Mouse (Mus musculus) MN1 (cell line): ENCODE data around the gene Gm33543.

Source experiments
- DNase-seq: peaks from one replicate; pipeline ENCODE4 v3.0.0-alpha.2; 2016; ENCODE audit warnings: low spot score

The Gm33543 gene

GRCm38 (mm10) chr10:95836530-95837264, 6.0 kb downstream of the Gm33543 start:
- DNase-seq: no peak

DNA sequence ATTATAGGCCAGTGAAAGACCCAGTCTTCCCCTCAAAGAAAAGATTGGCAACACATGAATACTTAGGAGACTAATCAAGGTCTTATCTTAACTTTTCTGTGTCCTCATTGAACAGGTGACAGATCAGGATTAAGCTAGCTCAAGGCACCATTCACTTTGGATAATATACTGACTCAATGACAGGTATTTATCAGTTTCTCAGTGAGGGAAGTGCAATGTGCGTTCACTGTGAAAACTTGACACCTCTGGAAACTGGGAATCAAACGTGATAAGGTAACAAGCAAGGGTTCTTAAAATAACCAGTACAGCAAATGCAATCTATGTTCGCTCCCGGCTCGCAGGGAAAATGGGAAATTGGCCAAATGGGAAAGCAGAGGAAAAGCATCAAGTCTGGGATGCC, 11.8 kb downstream of the Gm33543 start:
- DNase-seq: no peak

- no peak for DNase-seq
Measured at GRCm38 (mm10) chr10:95829471-95829870, 13.3 kb downstream of the Gm33543 start.

DNA sequence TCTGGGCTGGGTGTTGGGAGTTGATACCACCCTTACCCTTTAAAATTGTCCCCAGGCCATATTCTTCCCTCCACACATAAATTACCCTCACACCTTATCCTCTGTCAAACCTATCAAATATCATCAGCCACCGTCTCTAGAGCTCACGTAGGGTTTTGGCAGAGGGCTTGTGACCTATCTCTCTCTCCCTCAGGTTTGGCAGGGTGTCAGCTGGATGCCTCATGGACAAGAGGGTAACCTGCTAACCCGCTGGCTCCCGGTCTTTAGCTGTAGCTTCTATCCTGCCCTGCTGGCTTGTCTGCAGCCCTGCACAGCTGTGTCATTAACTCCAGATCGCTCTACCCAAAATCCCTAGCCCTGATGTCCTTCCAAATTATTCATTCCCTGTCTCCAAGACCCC, 14.4 kb downstream of the Gm33543 start:
- no peak for DNase-seq

DNA sequence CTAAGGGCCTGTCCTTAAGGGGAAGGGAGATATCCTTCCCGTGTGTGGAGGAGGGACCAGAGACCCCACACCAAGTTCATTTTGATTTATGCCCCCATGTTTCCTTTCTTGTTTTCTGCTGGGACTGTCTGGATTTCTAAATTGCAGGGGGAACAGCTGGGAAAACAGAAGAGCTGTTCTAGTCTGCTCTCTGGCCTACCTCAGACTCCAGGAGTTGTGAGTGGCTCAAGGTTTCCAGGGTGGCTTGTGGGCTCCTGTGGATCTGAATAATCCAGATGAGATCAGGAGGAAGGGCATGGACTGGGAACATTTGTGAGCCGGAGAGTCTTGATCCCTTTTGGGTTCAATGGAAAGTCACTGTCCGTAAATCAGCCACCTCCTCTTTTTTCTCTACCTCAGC, 17.1 kb downstream of the Gm33543 start:
- DNase-seq: no peak

GRCm38 (mm10) chr10:95818506-95818905, 24.2 kb downstream of the Gm33543 start:
- no peak for DNase-seq

GRCm38 (mm10) chr10:95817419-95818161, 25.1 kb downstream of the Gm33543 start:
- no peak for DNase-seq

GRCm38 (mm10) chr10:95814351-95814750, 28.4 kb downstream of the Gm33543 start:
- no peak for DNase-seq

GRCm38 (mm10) chr10:95811869-95812268, 30.9 kb downstream of the Gm33543 start:
- no peak for DNase-seq

GRCm38 (mm10) chr10:95801443-95801811, 41.3 kb downstream of the Gm33543 start:
- DNase-seq: no peak

DNA sequence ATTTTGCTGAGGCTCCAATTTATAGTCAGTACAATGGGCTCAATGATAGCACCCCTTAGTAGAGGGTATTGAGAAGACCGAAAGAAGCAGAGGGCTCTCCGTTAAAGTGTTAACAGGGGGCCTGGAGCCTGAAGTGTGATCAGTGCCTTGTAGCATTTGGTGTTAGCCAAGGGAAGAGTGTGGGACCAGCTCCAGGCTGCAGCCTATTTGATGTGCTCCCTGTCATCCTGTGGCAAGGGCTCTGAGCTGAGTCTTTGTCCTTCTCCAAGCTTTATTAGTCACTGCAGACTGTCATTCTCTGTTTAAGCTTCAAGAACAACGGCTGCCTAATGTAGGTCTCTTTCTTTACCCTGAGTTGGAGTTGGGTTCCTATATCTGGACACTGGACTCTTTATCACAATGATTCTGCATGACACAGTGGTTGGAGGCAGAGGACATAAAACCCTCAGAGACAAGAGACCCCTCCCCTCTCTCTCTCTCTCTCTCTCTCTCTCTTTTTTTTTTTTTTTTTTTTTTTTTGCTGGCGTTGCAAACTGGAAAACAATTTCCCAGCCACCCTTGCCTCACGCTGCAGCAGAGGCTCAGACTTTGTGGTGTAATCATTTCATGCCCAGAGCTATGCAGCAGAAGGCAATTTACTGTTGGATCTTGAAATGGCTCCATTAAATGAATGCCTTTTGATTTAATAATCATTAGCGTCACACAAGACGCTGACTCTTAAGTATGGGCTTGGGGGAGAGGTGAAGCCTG, 41.9 kb downstream of the Gm33543 start:
- no peak for DNase-seq

DNA sequence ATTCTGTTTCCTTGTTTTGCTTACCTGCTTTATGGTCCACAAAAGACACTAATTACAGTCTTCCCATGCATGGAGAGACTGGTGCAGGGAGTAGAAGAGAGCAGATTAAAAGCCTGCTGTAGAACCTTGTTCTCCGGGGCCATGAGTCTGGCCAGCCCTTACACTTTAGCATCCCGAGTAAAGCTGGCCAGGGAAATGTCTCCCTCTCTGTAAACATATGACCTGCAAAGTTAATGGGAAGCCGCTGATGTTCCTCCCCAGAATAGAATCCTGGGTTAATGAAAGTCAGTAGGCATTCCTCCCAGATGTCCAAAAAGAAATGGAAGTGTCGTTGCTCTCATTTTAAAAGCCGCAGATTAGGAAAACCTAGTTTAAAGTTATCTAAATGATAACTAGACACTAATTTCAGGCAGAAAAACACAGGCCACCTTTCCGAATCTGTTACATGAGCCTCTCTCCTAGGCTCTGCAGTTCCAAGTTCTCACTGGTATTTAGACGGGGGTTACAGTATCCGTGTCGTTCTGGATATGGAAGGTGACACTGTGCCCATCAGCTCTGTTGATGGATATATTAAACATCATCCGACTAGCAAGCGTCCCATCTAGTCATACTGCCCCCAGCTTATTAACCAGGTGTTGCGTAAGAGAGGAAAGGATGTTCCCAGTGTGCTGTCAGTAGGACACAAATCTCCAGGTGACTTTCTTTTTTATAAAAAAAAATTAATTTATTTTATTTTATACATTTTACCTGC, 44.9 kb downstream of the Gm33543 start:
- DNase-seq: no peak

DNA sequence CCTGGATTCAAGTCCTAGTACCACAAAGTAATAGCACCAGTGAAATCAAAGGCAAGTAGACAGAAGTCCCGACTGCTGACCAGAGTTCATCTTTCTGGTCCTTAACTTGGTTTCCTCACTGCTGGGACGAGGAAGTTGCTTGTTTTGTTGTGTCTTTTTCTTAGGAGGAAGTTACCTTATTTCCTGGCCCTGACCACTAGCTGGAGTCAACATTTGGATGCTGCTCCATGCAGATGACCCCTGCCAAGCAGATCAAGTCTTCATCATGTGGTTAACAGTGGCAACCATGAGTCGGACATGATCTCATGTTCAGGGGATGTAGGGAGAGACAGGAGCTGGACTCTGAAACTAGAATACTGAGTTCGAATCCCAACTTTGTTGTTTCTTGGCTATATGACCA, 47.2 kb downstream of the Gm33543 start:
- no peak for DNase-seq

DNA sequence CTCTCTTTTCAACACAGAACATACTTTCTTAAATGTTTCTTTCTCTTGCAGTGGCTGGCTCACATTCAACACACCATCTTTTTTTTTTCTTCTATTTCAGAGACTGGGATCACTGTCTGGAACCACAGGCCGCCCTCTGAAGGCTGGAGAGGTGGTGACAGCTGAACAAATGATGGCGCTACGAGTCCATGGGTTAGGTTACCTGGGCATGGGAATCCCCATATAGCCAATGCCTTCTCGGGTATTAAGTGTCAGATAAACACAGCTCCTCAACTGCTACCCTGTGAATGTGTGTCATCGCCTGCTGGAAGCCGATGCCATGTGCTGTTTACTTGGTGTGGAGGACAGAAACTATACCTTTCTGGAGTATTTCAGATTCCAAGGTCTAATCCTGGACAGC, 48.0 kb downstream of the Gm33543 start:
- DNase-seq: no peak

- no peak for DNase-seq
Measured at GRCm38 (mm10) chr10:95791427-95791804, 51.3 kb downstream of the Gm33543 start.

DNA sequence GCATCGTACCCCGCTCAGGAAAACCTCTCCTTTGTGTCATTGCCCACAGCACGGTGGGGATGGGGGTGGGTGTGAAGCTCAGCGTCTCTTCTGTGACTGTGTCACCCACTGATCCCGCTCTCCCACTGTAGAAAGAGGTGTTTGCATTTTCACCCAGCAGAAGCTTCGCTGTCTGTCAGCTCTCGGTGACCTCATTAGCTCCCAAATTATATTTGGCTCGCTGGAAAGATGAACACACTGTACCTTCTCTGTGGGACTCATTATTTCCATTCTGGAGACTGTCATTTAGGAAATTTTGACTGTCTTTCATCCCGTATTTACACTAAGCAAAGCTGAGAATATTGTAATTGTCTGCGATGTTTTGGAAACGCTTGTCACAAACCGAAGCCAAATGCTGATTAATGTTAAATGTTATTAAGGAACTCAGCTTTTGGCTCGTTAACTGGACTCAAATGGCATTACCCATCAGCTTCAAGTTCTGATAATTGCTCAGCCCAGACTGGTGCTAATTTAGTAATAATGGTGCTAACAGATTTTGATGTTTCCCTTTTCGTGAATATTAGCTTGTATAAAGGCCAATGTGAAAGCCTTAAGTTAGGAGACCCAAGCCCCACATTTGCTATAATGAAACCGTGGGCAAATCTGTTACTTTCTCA, 51.8 kb downstream of the Gm33543 start:
- DNase-seq: no peak

GRCm38 (mm10) chr10:95787176-95787575, 55.6 kb downstream of the Gm33543 start:
- no peak for DNase-seq

GRCm38 (mm10) chr10:95784837-95785236, 57.9 kb downstream of the Gm33543 start:
- no peak for DNase-seq

- DNase-seq: no peak
Measured at GRCm38 (mm10) chr10:95780881-95781600, 61.7 kb downstream of the Gm33543 start.

DNA sequence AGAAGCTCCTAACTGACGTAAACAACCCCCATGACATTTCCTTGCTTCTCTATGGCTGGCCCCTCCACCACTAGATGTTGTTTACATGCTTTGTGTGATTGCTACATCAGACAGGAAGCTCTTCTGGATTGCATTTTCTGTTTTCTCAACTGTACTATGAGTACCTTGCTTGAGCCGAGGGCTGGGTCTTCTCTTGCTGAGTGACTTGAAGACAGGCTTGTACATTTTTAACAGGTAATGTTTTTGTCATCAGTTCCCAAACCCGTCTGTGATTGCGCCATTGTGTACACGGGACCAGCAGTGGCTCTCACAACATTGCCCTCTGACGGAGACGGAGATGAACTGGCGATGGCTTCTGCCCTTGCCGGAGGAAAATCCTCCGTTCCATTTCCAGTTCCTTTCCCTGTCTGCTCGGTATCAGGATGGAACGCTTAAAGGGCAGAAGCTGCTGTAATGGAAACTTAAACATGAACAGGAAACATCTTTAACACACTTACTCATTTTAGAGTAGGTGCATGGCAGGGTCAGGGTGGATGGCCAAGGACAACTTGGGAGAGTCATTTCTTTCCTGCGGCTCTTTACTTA, 62.8 kb downstream of the Gm33543 start:
- no peak for DNase-seq

GRCm38 (mm10) chr10:95778622-95779021, 64.1 kb downstream of the Gm33543 start:
- no peak for DNase-seq
